Mouse (Mus musculus): Measurements from ENCODE around the gene Kcne4. TPM values are rescaled to one million over a fixed set of nuclear protein-coding genes. Genes with fewer than 3 reads are reported as not detected.

The Kcne4 gene
- total RNA-seq (2023), result not detected

GRCm38 (mm10) chr1:78816639-78817038, at the start of gene Kcne4:
Gene Kcne4 (plus strand): TSS chr1:78816758.

Other genes starting within 250 kb of the Kcne4 start
- 12.3 TPM for gene Acsl3, start 158.9 kb upstream of the Kcne4 start, total RNA-seq (2023)
- 33.5 TPM for gene Utp14b, start 158.7 kb upstream of the Kcne4 start, total RNA-seq (2023)